Mouse (Mus musculus) left cerebral cortex, adult 8-10 months (tissue): ENCODE results near the gene Vmn1r118. TPM values are rescaled to one million over a fixed set of nuclear protein-coding genes. Genes with fewer than 3 reads are reported as not detected.
"Not testable (repeated sequence)": the region's sequence is repeated elsewhere in the genome, so short reads cannot be mapped to it uniquely, and the experiment has no call there.

Source experiments
- DNase-seq, 2 experiments: peaks; one replicate each; pipeline ENCODE4 v3.0.0; 2022; ENCODE audit warnings: low spot score in 2 of 2
- total RNA-seq, 4 experiments: library from RNA; stranded (reverse); gene quantifications; 2 replicates each; pipeline ENCODE4 v1.2.4; 2022

Vmn1r118 gene
- not detected for total RNA-seq

DNA sequence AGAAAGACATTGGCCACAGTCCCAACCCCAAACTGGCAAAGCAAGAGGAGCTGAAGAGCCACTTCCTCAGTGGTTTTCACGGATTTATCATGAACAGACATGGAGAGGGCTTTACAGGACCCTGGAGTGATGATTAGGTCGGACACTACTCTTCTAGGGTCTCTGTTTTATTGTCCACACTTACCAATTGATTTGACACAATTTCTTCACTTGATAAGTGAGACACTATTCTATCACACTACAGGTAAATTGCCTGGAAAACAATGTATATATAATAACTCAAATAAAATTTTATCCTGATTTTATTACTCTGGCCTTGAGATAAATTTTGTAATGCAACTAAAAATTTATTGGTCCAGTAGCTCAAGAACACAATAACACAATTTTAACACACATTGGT is at the start of gene Vmn1r118:
Gene Vmn1r118 (minus strand): TSS at position 101 of the 400 bp plus-strand sequence.
- DNase-seq, result not testable (repeated sequence)

DNA sequence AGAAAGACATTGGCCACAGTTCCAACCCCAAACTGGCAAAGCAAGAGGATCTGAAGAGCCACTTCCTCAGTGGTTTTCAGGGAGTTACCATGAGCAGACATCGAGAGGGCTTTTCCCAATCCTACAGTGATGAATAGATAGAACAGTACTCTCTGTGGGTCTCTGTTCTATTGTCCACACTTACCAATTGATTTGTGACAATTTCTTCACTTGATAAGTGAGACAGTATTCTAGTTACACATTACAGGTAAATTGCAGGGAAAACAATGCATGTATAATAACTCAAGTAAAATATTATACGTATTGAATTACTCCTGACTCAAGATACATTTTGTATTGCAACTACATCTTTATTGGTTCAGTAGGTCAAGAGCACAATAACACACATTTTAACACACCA is 28.1 kb downstream of the Vmn1r118 start, which contains the start of gene Vmn1r117:
Gene Vmn1r117 (minus strand): TSS at position 101 of the 400 bp plus-strand sequence.
- DNase-seq, result not testable (repeated sequence)

DNA sequence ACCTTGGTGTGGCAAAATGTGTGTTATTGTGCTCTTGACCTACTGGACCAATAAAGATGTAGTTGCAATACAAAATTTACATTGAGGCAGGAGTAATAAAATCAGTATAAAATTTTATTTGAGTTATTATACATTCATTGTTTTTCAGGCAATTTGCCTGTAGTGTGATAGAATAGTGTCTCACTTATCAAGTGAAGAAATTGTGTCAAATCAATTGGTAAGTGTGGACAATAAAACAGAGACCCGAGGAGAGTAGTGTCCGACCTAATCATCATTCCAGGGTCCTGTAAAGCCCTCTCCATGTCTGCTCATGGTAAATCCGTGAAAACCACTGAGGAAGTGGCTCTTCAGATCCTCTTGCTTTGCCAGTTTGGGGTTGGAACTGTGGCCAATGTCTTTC is 40.2 kb downstream of the Vmn1r118 start, which contains the start of gene Vmn1r116:
Gene Vmn1r116 (plus strand): TSS at position 301 of the 400 bp plus-strand sequence.
- not testable (repeated sequence) for DNase-seq

Other genes with a start within 250 kb of the Vmn1r118 start
- gene Vmn1r107, start 243.4 kb downstream of the Vmn1r118 start, total RNA-seq, result not detected
- gene Vmn1r111, start 209.1 kb downstream of the Vmn1r118 start, total RNA-seq, result not detected
- gene Gm10668, start 181.7 kb downstream of the Vmn1r118 start, total RNA-seq, result not detected
- gene Vmn1r112, start 141.2 kb downstream of the Vmn1r118 start, total RNA-seq, result not detected
- not detected for gene Vmn1r113, start 125.1 kb downstream of the Vmn1r118 start, total RNA-seq
- gene Vmn1r114, start 100.2 kb downstream of the Vmn1r118 start, total RNA-seq, result not detected
- gene Vmn1r115, start 67.4 kb downstream of the Vmn1r118 start, total RNA-seq, result not detected
- not detected for gene Vmn1r116, start 40.1 kb downstream of the Vmn1r118 start, total RNA-seq
- gene Vmn1r117, start 28.2 kb downstream of the Vmn1r118 start, total RNA-seq, result not detected
- not detected for gene Vmn1r119, start 100.1 kb upstream of the Vmn1r118 start, total RNA-seq
- not detected for gene Vmn1r120, start 141.4 kb upstream of the Vmn1r118 start, total RNA-seq
- not detected for gene Vmn1r121, start 186.2 kb upstream of the Vmn1r118 start, total RNA-seq
- gene Vmn1r122, start 221.8 kb upstream of the Vmn1r118 start, total RNA-seq, result not detected
- gene Vmn1r123, start 249.8 kb upstream of the Vmn1r118 start, total RNA-seq, result not detected